Mouse (Mus musculus): Measurements from ENCODE around the gene Dctn2.
"Not testable (repeated sequence)": the region's sequence is repeated elsewhere in the genome, so short reads cannot be mapped to it uniquely, and the experiment has no call there.

Dctn2 gene

GRCm38 (mm10) chr10:127312858-127313257 lies 46.7 kb downstream of the Dctn2 start:
- no peak for DNase-seq (ENCODE audit: low read depth, low spot score)

DNA sequence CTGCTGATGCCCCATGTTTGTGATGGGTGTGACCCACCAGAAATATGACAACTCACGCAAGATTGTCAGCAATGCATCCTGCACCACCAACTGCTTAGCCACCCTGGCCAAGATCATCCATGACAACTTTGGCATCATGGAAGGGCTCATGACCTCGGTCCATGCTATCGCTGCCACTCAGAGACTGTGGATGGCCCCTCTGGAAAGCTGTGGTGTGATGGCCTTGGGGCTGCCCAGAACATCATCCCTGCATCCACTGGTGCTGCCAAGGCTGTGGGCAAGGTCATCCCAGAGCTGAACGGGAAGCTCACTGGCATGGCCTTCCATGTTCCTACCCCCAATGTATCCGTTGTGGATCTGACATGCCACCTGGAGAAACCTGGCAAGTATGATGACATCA lies 47.3 kb downstream of the Dctn2 start:
- DNase-seq (ENCODE audit: low read depth, low spot score) = not testable (repeated sequence)

GRCm38 (mm10) chr10:127314950-127315349 lies 48.8 kb downstream of the Dctn2 start:
- DNase-seq (ENCODE audit: low read depth, low spot score) = not testable (repeated sequence)

DNA sequence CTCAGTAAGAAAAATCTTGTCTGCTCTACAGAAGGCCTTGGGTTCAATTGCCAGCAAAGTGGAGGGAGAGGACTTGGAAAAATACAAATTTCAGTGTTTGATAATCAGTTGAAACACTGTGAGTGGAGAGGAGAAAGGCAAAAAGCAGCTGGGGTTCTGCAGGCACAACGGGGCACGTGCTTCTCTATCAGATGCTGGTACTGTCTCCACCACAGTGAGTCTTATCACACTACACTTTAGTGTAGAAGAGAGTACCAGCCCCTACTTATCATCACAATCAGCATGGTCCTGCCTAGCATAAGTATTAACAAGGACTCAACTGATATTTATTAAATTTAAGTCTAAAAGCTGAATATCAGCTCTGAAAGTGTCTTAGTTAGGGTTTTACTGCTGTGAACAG lies 51.1 kb downstream of the Dctn2 start:
- no peak for DNase-seq (ENCODE audit: low read depth, low spot score)

DNA sequence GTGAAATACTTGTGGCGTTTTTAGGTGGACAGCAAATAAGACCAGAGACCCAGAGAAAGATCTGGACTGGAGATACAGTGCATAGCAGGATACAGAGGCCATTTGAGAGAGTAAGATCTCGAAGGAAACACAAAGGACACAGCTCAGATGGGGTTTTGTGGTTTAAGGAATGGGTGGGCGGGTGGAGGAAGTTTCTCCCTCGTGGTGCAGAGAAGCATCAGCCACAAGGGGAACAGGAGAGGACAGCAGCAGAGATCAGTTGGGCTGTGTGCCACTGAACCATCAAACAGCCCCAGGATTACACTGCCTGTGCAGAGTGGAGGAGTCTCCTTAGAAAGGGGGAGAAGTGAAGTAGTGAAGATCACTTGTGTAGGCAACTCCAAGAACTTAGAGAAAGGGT lies 51.8 kb downstream of the Dctn2 start:
- DNase-seq (ENCODE audit: low read depth, low spot score) = no peak

- DNase-seq (ENCODE audit: low read depth, low spot score) = no peak
These were observed 53.8 kb downstream of the Dctn2 start for GRCm38 (mm10) chr10:127319969-127320368.

- DNase-seq (ENCODE audit: low read depth, low spot score) = peak; percentile 71
These were observed 55.5 kb downstream of the Dctn2 start, which contains the start of gene Arhgap9 for GRCm38 (mm10) chr10:127321621-127322020. Gene Arhgap9 (plus strand): TSS chr10:127321964.

GRCm38 (mm10) chr10:127322178-127322577 lies 56.0 kb downstream of the Dctn2 start:
- DNase-seq (ENCODE audit: low read depth, low spot score) = peak; percentile 58

DNA sequence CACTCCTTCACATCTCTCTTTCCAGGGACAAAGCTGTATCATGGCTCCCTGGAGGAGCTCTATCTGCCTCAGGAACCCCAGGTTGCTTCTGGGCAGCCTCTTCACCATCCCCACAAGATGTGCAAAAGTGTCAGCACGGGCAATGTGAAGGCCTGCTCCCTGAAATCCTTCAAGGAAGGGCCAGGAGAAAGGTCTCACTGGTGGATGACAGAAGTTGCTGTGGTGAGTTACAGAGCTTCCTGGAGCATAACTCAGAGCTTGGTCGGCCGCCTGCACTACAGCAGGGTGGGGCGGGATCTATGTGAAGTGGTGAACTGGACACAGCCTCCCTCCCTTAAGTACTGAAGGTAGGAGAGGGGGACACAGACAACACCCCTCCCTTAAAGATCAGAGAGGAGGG lies 56.5 kb downstream of the Dctn2 start:
- DNase-seq (ENCODE audit: low read depth, low spot score) = peak; percentile 38

DNA sequence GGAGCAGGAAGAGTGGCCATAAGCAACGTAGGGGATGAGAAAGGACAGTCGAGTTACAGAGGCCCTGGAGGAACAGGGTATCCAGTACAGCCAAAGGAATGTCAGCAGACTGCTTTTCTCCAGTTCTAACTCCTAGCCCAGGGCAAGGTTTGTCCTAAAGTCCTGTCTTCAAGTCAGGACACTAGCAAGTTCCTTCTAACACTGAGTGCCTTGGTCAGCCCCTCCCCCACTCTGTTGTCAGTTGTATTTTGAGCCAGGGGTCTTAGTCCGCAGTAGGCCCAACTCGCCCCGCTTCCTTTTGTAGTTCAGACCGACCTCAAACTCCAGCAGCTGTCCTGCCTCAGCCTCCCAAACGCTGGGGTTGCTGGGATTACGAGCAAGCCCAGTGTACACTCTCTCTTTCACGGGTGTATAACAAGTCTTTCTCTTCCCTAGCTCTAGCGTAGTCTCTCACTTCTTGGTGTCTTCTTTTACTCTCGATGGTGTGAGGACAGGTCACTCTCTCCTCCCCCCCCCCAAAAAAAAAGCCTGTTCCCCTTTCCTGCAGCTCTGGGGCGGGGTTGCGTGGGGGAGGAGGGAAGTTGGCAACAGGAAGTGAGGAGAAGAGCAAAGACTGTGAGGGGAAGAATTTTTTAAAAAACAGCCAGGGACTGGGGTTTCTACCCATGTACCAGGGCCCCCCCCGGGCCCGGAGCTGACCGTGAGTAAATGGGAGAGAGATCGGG lies 57.1 kb downstream of the Dctn2 start:
- DNase-seq (ENCODE audit: low read depth, low spot score) = peak; percentile 49

DNA sequence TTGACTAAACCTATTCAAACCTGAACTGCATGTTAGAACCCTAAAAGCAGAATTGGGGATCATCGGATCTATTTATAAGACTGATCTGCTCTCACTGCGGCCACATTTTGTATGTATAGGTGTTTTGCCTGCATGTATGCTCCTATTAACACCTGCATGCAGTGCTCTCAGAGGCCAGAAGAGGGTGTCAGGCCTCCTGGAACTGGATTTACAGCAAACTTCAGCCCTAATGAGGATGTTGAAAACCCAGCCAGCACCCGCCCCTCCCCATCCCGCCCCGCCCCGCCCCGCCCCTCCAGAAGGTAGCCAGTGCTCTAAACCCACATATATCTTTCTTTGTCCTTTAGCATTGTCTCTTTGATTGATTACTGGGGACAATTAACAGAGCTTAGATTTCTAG lies 58.3 kb downstream of the Dctn2 start:
- peak; percentile 94 for DNase-seq (ENCODE audit: low read depth, low spot score)

DNA sequence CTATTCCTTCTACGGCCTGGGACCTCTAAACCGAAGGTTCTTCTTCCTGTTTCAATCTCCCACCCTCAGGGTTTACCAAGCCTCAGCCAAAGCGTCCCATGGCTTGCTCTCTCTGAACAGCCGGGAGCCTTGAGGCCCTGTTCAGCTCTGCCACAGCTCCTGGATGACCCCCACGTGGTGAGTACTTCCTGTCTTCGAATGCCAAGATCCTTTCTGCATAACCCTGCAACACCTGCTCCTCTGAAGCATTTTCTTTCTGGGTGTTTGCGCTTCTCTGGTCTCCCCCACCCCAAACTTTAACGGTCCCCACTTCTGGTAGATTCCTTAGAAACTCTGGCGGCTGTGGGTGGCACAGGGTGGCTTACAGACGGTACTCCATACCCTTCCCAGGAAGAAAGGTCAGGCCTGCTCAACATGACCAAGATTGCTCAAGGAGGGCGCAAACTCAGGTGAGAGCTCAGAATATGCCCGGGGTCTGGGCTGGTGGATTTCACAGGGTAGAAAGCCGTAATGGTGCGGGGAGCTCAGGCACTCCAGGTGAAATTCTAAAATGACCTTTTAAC lies 59.4 kb downstream of the Dctn2 start:
- DNase-seq (ENCODE audit: low read depth, low spot score) = peak; percentile 56

- peak; percentile 67 for DNase-seq (ENCODE audit: low read depth, low spot score)
These were observed 60.0 kb downstream of the Dctn2 start for GRCm38 (mm10) chr10:127326017-127326801.

- no peak for DNase-seq (ENCODE audit: low read depth, low spot score)
These were observed 60.7 kb downstream of the Dctn2 start for GRCm38 (mm10) chr10:127326828-127327227.

GRCm38 (mm10) chr10:127327461-127328145 lies 61.4 kb downstream of the Dctn2 start:
- no peak for DNase-seq (ENCODE audit: low read depth, low spot score)

DNA sequence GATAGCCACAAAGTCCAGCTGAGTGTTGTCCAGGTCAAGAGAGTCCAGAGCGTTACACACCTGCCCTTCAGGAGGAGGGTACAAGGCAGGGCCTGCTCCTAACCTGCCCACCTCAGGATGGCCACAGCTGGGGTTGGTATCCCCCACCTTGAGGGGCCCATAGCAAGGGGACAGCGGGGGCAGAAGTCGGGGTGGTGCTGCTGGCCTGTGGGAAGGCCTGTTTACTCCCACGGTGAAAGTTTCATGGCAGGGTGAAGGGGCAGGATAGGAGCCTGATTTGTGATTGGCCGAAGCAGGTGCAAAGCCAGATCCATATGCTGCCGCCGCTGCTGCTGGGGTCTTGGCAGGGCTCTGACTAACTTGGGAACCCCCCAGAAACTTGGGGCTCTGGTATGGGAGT lies 64.0 kb downstream of the Dctn2 start:
- no peak for DNase-seq (ENCODE audit: low read depth, low spot score)

All from CD4-positive, CD25-positive, alpha-beta regulatory T cell, adult 2 months (primary cell).